Mouse (Mus musculus) kidney, adult 8-10 months (tissue): Measurements from ENCODE around the gene Chn1.

ENCODE experiments used
- DNase-seq, 2 experiments: peaks; one replicate each; pipeline ENCODE4 v3.0.0; 2022

Chn1 gene

DNA sequence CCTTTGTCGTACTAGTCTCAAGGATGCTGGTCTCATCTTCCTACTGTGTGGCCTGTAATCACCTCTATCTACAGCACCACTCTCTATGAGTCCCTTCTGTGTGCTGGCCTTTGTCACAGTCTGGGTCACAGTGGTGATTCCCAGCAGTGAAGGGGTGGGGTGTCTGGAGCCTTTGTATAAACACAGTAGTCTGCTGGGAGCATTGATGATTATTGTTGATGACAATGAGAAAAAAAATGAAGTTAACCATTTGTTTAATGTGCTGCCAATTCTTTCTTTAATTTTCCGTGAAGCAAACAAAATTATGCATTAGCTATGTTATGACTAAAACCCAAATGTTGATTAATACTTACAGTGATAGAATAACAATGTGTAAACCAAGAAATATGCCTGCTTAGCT, 186.2 kb downstream of the Chn1 start:
- no peak for DNase-seq

DNA sequence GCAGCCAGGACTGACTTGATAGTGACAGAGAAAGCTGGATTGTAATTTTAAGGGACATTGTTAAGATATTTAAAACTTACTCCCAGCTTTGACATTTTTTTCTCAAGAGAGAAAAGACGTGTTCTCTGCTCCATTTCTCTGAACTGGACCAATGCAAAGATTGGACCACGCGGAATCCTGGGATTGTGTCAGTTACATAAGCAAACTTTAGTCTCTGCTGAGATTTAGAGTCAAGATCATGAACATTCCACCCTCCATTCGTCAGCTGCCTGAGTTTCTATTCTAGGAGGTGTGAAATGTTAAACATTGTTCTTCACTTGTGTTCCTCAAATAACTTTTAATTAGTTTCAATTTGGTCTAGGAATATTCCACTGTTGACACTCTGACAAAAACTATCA, 188.0 kb downstream of the Chn1 start:
- DNase-seq = peak in 1 of 2 experiments; percentile 33

DNA sequence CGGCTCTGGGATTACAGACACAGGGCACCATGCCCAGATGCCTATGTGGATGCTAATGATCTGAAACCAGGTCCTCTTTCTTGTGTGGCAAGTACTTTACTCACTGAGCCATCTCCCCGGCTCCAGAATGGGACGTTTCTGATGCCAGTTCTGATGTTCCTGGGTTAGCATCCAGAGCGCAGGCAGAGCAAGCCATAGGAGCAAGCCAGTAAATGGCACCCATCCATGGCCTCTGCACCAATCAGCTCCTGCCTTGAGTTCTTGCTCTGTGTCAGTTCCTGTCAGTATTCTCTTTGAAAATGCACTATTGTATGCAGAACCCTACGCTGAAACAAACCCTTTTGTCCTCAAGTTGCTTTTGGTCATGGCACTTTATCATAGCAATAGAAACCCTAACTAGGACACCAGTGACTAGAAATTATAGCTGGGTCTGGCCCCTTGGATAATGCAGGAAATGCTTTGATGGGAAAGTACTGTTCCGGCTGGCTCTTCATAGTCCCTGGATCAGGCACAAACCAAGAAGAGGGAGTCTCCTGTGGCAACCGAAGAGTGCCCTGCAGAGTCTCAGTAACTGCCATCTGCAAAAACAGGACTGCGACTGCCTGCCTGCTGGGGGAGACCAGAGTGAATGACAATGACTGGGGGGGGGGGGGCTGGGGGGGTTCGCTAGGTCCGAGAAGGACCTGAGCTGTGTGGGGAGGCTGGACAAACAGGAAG, 188.6 kb downstream of the Chn1 start:
- DNase-seq = no peak

DNA sequence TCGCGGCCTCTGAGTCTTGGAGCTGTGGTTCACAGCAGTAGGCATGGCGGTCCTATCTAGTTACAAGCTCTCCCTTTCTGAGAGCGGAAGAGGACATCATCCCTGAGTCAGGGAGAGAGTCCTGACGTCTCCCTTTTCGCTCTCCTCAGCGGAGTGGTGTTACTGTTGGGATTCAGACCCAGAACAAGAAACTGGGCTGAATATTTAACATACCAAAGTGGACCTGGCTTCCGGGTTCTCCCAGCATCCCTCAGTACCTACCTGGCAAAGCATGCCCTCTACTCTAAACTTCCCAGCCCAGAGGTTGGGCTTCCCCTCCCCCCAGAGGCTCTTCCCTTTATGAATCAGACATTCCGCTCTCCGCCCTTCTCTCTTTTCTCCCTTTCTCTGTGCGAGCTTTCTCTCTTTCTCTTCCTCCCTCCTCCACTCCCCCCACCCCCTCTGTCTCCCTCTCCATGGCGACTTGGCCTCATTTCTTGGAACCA, 189.8 kb downstream of the Chn1 start:
- DNase-seq = peak; percentile 46 to 54

DNA sequence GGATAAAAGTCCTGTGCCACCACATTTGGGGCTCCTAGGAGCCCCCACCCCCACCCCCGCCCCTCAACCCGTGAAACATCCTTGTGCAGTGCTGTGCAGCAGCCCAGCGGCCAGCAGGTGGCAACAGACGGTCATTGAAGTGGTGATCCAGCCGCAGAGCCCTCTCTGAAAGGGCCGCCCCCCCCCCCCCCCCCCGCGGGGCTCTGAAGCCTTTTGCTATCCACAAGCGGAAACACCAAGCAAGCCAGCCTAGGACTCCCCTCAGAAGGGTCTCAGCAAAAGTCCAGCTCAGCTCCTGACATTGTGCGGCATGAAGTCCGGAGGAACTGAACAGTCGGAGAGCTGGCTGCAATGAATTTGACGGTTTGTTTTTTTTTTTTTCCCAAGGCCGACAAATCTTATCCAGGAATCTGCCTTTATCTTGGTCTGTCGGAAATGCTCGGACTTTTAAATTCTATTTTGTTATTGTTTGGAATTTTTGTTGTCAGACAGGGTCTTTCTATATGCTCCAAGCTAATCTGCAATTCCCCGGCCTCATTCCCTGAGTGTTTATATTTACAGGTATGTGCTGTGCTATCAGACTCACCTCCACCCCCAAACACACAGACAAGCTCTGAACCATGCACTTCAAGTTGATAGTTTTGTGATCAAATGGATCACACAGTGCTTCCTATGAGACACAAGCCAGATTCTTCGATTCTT, 190.3 kb downstream of the Chn1 start:
- peak; percentile 64 to 80 for DNase-seq

DNA sequence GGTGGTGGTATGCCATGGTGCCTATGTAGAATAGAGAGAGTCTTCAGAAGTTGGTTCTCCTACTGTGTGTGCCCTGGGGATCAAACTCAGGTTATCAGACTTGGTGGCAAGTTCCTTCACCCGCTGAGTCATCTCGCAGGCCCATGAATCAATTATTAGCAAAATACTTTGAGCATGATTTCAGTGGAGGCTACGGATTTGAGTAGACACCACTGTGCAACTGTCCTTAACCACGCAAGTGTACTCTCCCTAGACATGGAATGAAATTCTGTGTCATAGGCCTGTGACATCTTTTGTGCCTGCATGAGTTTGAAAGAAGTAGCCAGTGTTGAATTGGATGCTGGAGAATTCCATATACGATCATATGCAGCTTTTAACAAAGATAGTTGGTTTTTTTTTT, 194.4 kb downstream of the Chn1 start:
- no peak for DNase-seq

DNA sequence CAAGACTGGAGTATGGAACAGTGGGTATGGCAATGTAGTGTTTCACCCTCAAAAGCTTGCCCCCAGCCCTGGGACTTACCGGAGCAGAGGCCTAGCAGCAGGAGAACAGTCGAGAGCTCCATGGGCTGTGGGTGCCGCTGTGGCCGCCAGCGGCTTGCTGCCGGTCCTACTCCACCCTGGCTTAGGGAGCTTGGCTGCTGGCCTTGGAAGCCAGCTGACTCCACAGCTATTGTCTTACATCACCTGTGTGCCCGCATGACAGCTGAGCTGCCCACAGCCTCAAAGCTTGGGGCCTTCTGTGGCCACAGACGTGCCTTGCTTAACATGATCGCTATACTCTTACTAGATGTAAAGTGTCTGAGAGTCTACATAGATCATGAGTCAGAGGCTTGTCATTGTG, 195.0 kb downstream of the Chn1 start, which contains the start of gene Chrna1:
Gene Chrna1, minus strand, starts transcription at position 173 of the 400 bp plus-strand sequence.
- DNase-seq = no peak

DNA sequence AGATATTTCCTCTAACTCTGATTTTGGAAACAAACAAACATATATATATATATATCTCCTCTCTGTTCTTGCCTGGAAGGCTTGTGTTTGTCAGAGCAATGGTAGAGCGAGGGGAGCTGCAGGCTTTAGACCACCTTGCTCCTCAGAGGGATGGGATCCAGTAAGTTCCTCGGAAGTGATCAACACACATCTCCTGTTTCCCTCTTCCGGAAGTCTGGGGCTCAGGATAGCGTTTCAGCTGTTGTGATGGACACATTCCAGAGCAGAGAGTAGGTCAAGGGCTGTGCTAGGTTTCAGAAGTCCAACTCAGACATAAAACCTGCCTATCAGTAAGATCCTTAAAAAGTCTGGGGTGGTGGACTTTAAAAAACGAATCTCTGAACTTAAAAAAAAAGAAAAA, 196.0 kb downstream of the Chn1 start:
- DNase-seq = no peak

DNA sequence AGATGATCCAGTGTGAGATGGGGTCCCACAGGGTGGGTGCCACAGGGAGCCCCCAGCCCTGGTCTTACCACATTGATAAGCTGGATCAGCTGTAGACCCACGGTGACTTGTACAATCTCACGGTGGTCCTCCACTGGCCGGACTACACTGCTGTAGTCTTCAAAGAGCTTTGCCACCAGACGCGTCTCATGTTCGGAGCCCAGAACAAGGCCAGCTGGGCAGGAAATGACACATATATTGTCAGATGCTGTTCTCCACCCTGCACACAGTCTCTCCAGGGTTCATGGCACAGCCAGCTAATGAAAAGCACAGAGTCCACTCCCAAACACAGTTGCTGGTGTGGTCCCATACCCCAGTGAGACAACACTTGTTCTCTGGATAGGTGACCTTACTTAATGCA, 200.7 kb downstream of the Chn1 start:
- DNase-seq = no peak

DNA sequence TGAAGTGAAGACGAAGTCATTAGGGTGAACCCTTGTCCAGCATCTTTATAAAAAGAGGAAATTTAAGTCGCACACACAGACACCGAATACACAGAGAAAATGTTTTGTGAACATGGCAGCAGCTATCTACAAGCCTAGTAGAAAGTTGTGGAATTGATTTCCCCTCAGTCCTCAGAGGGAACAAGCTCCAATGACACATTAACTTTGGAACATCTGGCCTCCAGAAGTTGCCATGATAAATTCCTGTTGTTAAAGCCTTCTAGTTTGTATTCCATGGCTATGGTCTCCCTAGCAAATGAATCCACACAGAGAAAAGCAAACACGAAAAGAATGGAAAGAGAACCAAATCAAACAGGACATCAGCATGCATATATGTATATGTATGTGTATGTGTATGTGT, 201.6 kb downstream of the Chn1 start:
- no peak for DNase-seq

DNA sequence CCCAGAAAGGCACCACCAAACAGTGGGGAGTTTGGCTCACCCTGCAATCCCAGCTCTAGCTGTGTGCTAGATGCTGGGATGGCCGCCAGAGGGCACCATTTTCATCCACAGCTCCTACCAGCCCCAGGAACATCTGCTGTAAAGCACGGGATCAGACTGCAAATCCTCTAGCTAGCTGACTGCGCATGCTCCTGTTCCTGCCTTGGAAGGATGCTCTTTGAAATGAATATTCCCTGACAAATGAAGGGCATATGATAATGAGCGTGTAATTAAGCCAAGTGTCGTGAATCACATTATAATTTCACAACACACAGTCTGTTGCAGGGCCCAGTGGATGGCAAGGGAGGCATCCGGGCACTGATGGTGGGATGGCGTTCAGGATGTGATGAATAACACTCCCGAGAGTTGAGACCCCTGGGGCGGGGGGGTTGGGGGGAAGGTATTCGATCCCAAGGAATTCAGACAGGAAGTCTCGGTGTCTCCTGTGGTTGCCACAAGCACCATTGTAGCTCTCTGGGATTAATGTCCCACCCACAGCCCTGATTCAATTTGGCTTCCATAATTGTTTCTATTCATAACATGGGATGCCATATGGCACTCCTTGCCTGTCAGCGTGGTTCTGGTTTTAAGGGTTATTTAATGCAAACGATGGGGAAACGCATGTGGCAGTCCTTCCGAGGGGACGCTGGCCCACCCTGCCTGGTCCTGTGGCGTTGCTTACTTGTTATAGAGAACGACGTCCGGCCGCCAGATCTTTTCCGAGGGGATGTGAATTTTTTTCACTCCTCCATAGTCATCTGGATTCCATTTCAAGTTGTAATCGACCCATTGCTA, 202.4 kb downstream of the Chn1 start:
- peak; percentile 57 to 70 for DNase-seq

DNA sequence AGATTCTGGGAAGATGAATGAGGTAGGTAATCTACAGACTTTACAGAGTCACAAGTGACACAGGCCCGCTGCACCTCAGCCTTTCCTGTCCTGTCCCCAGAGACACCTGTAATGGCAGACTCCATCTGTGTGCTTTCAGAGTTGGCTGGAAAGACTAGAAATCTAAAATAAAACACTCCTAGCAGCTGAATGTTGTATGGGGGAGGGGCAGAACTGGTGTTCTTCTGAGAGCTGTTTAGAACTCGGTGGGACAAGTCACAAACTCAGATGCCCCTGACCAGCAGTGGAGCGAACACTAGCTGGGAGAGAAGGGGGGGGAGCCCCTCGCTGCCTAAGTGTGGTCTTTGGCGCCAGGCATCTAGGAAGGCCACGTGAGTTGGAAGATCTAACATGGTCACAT, 203.2 kb downstream of the Chn1 start:
- DNase-seq = no peak

DNA sequence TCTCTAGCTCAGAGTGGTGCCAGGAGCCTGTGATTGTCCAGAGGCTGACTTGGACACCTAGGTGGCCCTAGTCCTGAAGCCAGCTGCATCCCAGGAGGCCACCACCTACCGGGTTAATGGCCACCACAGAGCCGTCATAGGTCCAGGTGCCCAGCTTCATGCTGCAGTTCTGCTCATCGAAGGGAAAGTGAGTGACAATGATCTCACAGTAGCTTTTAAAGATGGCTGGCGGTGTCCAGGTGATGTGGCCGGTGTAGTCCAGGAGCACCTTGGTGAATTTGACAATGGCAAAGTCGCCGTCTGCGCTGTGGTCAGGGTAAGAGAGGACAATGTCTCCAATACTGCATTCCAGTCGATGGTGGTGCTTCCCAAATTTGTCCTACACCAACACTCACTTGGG, 203.8 kb downstream of the Chn1 start:
- DNase-seq = no peak

DNA sequence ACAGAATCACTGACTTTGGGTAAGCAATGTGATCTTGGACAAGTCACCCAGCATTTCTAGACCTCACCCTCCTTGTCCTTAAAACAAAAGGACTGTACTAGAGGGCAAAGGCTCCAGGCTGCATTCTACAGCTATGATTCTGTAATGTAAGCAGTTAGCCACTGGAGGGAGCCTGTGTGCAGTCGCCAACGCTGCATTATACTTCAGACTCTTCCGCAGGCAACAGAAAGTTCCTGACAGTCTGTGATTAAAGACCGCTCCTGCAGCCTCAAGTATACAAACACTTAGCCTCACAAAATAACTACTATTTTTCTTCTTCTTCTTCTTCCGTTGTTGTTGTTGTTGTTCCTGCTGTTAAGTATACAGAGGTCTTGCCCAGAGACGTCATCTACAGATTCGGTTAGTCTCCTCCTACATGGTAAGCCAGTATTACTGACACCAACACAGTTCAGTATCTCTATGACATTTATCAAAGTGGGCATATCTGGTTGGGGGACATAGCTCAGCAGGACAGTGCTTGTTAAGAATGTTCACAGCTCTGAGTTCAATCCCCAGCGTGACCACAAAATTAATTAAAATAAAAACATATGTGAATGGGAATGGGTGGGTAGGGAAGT, 208.0 kb downstream of the Chn1 start:
- DNase-seq = peak; percentile 50 to 71

DNA sequence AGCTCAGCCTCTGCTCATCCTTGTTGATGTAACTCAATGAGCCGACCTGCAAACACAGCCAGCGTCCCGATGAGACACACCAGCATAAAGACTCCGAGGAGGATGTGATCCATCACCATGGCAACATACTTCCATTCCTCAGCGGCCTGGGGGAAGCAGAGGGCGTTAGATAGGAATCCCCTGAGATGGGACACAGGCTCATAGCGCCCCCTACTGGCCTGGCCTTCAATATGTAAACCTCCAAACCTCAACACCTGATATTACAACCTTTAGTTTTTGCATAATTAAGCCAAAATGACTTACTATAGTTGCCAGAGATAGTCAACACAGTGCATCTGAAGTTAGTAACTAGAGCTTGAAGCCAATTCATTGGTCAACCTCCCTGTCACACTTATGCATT, 209.0 kb downstream of the Chn1 start:
- peak; percentile 19 to 28 for DNase-seq

DNA sequence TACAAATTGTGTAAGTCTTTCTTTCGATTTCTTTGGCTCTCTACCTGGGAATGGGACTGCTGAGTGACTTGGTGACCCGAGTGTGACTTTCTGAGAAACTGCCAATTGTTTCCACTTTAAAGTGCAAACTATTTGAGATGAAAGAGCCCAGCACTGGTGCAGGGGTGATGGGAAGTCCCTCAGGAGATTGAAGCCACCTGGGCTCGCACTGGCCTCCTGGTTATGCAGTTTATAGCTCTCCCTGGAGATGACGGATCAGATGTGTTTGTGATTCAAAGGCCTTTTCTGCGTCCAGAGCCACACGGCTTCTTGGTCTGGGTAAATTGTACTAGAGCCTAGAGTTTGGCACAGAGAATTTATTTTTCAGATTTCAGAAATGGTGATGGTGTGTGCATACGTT, 211.5 kb downstream of the Chn1 start:
- no peak for DNase-seq

DNA sequence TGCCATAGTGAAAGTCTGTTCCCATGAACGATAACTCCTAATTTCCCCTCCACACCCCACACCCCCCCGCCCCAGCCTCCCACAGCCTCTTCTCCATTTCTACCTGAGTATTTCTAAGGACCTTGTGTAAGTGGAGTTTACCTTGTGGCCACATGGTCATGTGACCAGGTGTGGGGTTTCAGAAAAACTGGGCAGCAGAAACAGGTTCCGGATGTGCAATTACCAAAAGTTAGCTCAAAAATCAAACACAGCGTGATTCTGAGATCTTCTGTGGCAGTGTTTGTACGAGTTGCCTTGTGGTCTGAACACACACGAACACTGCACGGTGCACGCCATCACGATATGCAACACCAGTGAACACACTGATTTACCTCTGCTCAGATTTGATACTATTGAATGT, 212.5 kb downstream of the Chn1 start:
- DNase-seq = no peak

DNA sequence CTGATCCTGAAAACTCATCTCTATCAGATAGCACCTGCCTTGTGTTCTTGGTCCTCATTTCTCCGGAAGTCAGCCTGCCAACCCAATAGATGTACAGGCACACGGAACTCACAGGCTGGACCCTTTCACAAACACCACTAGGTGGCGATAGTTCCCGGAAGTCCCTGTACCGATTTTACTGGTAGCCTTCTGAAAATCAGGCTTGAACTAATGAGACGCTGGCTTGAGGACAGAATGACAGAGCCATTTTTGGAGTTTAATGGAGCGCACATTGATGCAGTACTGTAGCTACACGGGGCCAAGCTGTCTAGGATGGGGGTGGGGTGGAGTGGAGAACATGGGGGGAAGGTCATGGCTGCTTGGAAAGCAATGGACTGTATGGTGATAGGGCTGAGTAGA, 213.5 kb downstream of the Chn1 start:
- DNase-seq = peak in 1 of 2 experiments; percentile 14

DNA sequence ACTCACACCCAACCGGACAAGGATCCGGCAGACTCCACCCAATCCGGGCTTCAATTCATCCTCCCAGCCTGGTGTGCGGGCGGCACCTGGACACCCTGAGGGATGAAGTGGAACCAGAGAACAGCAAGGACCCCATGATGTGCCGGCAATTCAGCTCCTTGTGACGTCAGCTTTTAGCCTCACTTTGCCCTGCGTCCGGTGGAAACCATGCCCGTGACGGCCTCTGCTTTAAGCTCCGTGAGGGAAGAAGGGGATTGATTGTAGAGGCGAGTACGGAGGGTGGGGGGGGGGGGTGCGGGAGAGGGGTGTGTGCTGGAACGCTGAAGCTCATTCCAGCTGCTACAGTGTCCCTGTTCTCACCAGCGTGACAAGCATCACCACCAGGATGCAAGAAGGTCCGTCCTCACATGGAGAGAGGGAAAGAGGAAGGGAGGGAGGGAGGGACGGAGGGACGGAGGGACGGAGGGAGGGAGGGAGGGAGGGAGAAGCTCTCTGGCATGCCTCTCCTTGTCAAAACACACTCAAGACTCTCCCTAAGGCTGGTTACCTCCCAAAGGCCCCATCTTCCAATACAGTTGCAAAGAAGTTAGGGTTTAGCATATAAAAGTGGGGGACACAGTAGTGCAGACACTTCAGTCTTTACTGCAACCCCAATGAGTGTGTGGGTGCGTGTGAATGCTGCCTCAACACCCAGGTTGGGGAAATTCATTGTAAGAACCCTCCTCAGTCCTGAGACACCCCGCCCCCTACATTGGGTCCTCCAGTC, 214.1 kb downstream of the Chn1 start:
- DNase-seq = no peak
